Mouse (Mus musculus): ENCODE results near the gene Napepld. TPM values are rescaled to one million over a fixed set of nuclear protein-coding genes. Genes with fewer than 3 reads are reported as not detected.
"Not testable (repeated sequence)": the region's sequence is repeated elsewhere in the genome, so short reads cannot be mapped to it uniquely, and the experiment has no call there.

The Napepld gene
- polyA plus RNA-seq, 1 experiment = 4.7 TPM

- DNase-seq (ENCODE audit: low read depth) = no peak
- no peak for TF ChIP-seq CTCF (IDR thresholded peaks at IDR 0.05; ENCODE audit: borderline replicate concordance, extremely low read depth, insufficient read depth, insufficient read length)
Observed at GRCm38 (mm10) chr5:21625916-21626315, 75.3 kb downstream of the Napepld start.

GRCm38 (mm10) chr5:21616450-21617009 lies 84.7 kb downstream of the Napepld start:
- no peak for DNase-seq (ENCODE audit: low read depth)
- no peak for TF ChIP-seq CTCF (IDR thresholded peaks at IDR 0.05; ENCODE audit: borderline replicate concordance, extremely low read depth, insufficient read depth, insufficient read length)

- not testable (repeated sequence) for DNase-seq (ENCODE audit: low read depth)
Observed at GRCm38 (mm10) chr5:21614299-21614698, 86.9 kb downstream of the Napepld start.

Other genes starting within 250 kb of the Napepld start
- 6.6 and 12.2 TPM in 2 replicates for gene Lrrc17, start 157.8 kb downstream of the Napepld start, polyA plus RNA-seq (2012; rRNA removed)
- gene Fbxl13, start 55.8 kb downstream of the Napepld start, polyA plus RNA-seq (2012; rRNA removed) = 0.42 and 0.54 TPM in 2 replicates
- gene Armc10, start 55.6 kb downstream of the Napepld start, polyA plus RNA-seq (2012; rRNA removed) = 91.6 and 112 TPM in 2 replicates
- gene Pmpcb, start 35.7 kb upstream of the Napepld start, polyA plus RNA-seq (2012; rRNA removed) = 66.7 and 72.8 TPM in 2 replicates
- 21.1 and 29.5 TPM in 2 replicates for gene Dnajc2, start 83.9 kb upstream of the Napepld start, polyA plus RNA-seq (2012; rRNA removed)
- gene Psmc2, start 83.9 kb upstream of the Napepld start, polyA plus RNA-seq (2012; rRNA removed) = 83.3 and 89.2 TPM in 2 replicates
- gene Slc26a5, start 164.2 kb upstream of the Napepld start, polyA plus RNA-seq (2012; rRNA removed) = 0.10 TPM in 2 replicates

Data from brain, embryonic 14.5 days (tissue).